In the genomic region with DNA sequence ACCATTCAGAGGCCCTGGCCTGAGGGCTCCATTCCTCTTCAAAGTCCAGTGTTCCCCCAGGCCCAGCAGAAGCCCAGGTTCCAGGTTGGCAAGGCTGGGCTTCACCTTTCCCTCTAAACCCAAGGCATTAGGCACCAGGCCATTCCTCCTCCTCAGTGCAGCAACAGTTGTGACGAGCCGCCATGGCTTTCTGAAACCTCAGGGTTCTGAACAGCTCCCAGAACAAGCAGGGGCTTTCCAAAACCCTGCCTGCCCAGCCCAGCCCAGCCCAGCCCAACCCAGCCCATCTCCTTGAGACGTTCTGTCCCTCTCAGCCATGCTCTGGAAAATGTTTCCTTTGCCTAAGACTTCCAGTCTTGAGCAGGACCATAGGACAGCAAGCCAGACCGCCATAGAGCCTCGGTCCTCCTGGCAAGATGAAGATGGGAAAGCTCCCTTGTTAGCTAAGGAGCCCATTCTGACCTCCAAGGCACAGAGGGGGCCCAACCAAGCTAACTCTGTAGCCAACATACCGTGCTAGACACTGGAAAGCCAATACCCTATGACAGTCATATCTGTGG, we compare ENCODE assay signal across 17 mouse cellular contexts.
DNase-seq lines count a peak whose midpoint lies in the region; ATAC-seq lines count a peak whose summit lies in the region.
"Had no signal": no experiment of that assay in that cellular context is flagged by ENCODE, and none has a peak within 500 bp of the region (broad histone marks: within the 10 kb centered on the region; RNA-seq: fewer than 3 reads in every experiment).

No protein-coding gene starts in this region.

- no peak overlapping the region for H3K4me3 ChIP-seq in forebrain, embryonic 13.5 days
- no peak overlapping the region for H3K4me3 ChIP-seq in forebrain, embryonic 12.5 days (replicated peaks)
- no peak overlapping the region for H3K4me3 ChIP-seq in hindbrain, embryonic 10.5 days
- H3K4me3 ChIP-seq in hindbrain, embryonic 11.5 days (ENCODE audit: low read depth, low read length) = no peak overlapping the region
- H3K4me3 ChIP-seq in midbrain, embryonic 12.5 days = no peak overlapping the region
- H3K4me3 ChIP-seq in midbrain, embryonic 16.5 days (ENCODE audit: low read depth, low read length) = no peak overlapping the region
- H3K4me3 ChIP-seq in limb, embryonic 10.5 days = no peak overlapping the region

- H3K36me3 ChIP-seq in forebrain, embryonic 13.5 days (ENCODE audit: poor library complexity, severe bottlenecking) = no peaks in the 10 kb centered on the region
- no peaks in the 10 kb centered on the region for H3K36me3 ChIP-seq in forebrain, embryonic 12.5 days (replicated peaks)
- H3K36me3 ChIP-seq in hindbrain, embryonic 10.5 days = no peaks in the 10 kb centered on the region
- H3K36me3 ChIP-seq in hindbrain, embryonic 11.5 days (ENCODE audit: control insufficient read depth, insufficient read depth, low read length) = no peaks in the 10 kb centered on the region
- H3K36me3 ChIP-seq in midbrain, embryonic 12.5 days = no peaks in the 10 kb centered on the region
- no peaks in the 10 kb centered on the region for H3K36me3 ChIP-seq in midbrain, embryonic 16.5 days (ENCODE audit: control insufficient read depth, insufficient read depth, low read length)
- H3K36me3 ChIP-seq in limb, embryonic 10.5 days = no peaks in the 10 kb centered on the region

- no peaks in the 10 kb centered on the region for H3K9me3 ChIP-seq in forebrain, embryonic 13.5 days (replicated peaks)
- H3K9me3 ChIP-seq in forebrain, embryonic 12.5 days = no peaks in the 10 kb centered on the region
- 0 out of 2 replicates have a peak, but pooled peaks cover 4% of the 10 kb centered on the region for H3K9me3 ChIP-seq in hindbrain, embryonic 10.5 days
- H3K9me3 ChIP-seq in hindbrain, embryonic 11.5 days (ENCODE audit: control insufficient read depth, low read length) = no peaks in the 10 kb centered on the region
- no peaks in the 10 kb centered on the region for H3K9me3 ChIP-seq in midbrain, embryonic 12.5 days
- H3K9me3 ChIP-seq in midbrain, embryonic 16.5 days (replicated peaks; ENCODE audit: control insufficient read depth, low read length, poor library complexity, severe bottlenecking) = no peaks in the 10 kb centered on the region
- no peaks in the 10 kb centered on the region for H3K9me3 ChIP-seq in limb, embryonic 10.5 days (replicated peaks)

- H3K27me3 ChIP-seq in forebrain, embryonic 13.5 days = no peaks in the 10 kb centered on the region
- H3K27me3 ChIP-seq in forebrain, embryonic 12.5 days = no peaks in the 10 kb centered on the region
- peaks cover 29% of the 10 kb centered on the region for H3K27me3 ChIP-seq in hindbrain, embryonic 10.5 days (ENCODE audit: insufficient read depth, poor library complexity, severe bottlenecking)
- H3K27me3 ChIP-seq in hindbrain, embryonic 11.5 days (ENCODE audit: control insufficient read depth, insufficient read depth, low read length) = no peaks in the 10 kb centered on the region
- H3K27me3 ChIP-seq in midbrain, embryonic 12.5 days = peaks cover 10% of the 10 kb centered on the region; the same call in 1 of the 2 replicates
- H3K27me3 ChIP-seq in midbrain, embryonic 16.5 days (ENCODE audit: control insufficient read depth, insufficient read depth, low read depth, low read length) = no peaks in the 10 kb centered on the region
- H3K27me3 ChIP-seq in limb, embryonic 10.5 days (ENCODE audit: low read depth, poor library complexity, severe bottlenecking) = peaks cover 21% of the 10 kb centered on the region

- no peak for ATAC-seq in forebrain, embryonic 13.5 days
- no peak for ATAC-seq in forebrain, embryonic 12.5 days (ENCODE audit: low FRiP score)
- ATAC-seq in hindbrain, embryonic 11.5 days (ENCODE audit: low FRiP score) = no peak
- ATAC-seq in midbrain, embryonic 12.5 days (ENCODE audit: low FRiP score, low read depth) = no peak
- no peak for ATAC-seq in midbrain, embryonic 16.5 days
- ATAC-seq: lung, postnatal 0 days had no signal

- WGBS in forebrain, embryonic 13.5 days = 97% methylated on average over 6 of the region's 6 CpGs
- 90% methylated on average over 6 of the region's 6 CpGs for WGBS in forebrain, embryonic 12.5 days
- 89% methylated on average over 6 of the region's 6 CpGs for WGBS in hindbrain, embryonic 10.5 days
- 93% methylated on average over 6 of the region's 6 CpGs for whole genome bisulfite sequencing in hindbrain, embryonic 11.5 days
- WGBS in midbrain, embryonic 12.5 days = 87% methylated on average over 6 of the region's 6 CpGs
- 93% methylated on average over 6 of the region's 6 CpGs for WGBS in midbrain, embryonic 16.5 days
- WGBS in limb, embryonic 10.5 days = 90% methylated on average over 6 of the region's 6 CpGs

- H3K27ac ChIP-seq in forebrain, embryonic 13.5 days = peak overlapping the region; percentile 95
- no peak overlapping the region for H3K27ac ChIP-seq in forebrain, embryonic 12.5 days
- H3K27ac ChIP-seq in hindbrain, embryonic 10.5 days = peak overlapping the region; percentile 98
- no peak overlapping the region for H3K27ac ChIP-seq in hindbrain, embryonic 11.5 days (ENCODE audit: low read depth, low read length)
- H3K27ac ChIP-seq in midbrain, embryonic 12.5 days (replicated peaks) = peak overlapping the region; percentile 90
- H3K27ac ChIP-seq in midbrain, embryonic 16.5 days (ENCODE audit: low read length) = no peak overlapping the region
- peak overlapping the region; percentile 93 for H3K27ac ChIP-seq in limb, embryonic 10.5 days

- H3K9ac ChIP-seq in forebrain, embryonic 13.5 days = no peak overlapping the region
- H3K9ac ChIP-seq in forebrain, embryonic 12.5 days = no peak overlapping the region
- H3K9ac ChIP-seq in hindbrain, embryonic 11.5 days (ENCODE audit: low read depth, low read length) = no peak overlapping the region
- no peak overlapping the region for H3K9ac ChIP-seq in midbrain, embryonic 12.5 days (replicated peaks)
- H3K9ac ChIP-seq in midbrain, embryonic 16.5 days (ENCODE audit: low read depth, low read length) = no peak overlapping the region

- H3K4me2 ChIP-seq in forebrain, embryonic 13.5 days = no peak overlapping the region
- no peak overlapping the region for H3K4me2 ChIP-seq in forebrain, embryonic 12.5 days
- H3K4me2 ChIP-seq in hindbrain, embryonic 11.5 days (replicated peaks; ENCODE audit: low read depth, low read length) = no peak overlapping the region
- H3K4me2 ChIP-seq in midbrain, embryonic 12.5 days (replicated peaks) = no peak overlapping the region
- no peak overlapping the region for H3K4me2 ChIP-seq in midbrain, embryonic 16.5 days (ENCODE audit: low read length)

- no peak for DNase-seq in hindbrain, embryonic 10.5 days (ENCODE audit: low spot score)
- no peak for DNase-seq in hindbrain, embryonic 11.5 days (ENCODE audit: low spot score)
- DNase-seq in limb, embryonic 10.5 days (ENCODE audit: low spot score) = no peak
- DNase-seq in kidney, postnatal 14 days = no peak
- DNase-seq: adrenal gland, postnatal 25 days; cerebellum, adult 11-12 months; cerebellum, postnatal 25 days; heart, postnatal 14 days; kidney, adult 11 months; layer of hippocampus, postnatal 36 days; liver; right cerebral cortex, postnatal 14 days had no signal

- H3K4me1 ChIP-seq in forebrain, embryonic 13.5 days = peaks cover 46% of the 10 kb centered on the region
- peaks cover 51% of the 10 kb centered on the region for H3K4me1 ChIP-seq in forebrain, embryonic 12.5 days
- peaks cover 75% of the 10 kb centered on the region for H3K4me1 ChIP-seq in hindbrain, embryonic 10.5 days (replicated peaks)
- peaks cover 12% of the 10 kb centered on the region for H3K4me1 ChIP-seq in hindbrain, embryonic 11.5 days (replicated peaks; ENCODE audit: control insufficient read depth, insufficient read depth, low read length)
- peaks cover 40% of the 10 kb centered on the region for H3K4me1 ChIP-seq in midbrain, embryonic 12.5 days
- H3K4me1 ChIP-seq in midbrain, embryonic 16.5 days (ENCODE audit: control insufficient read depth, insufficient read depth, low read length) = peaks cover 13% of the 10 kb centered on the region
- H3K4me1 ChIP-seq in limb, embryonic 10.5 days = peaks cover 39% of the 10 kb centered on the region

Comparison
In these comparisons a context has a peak if more than half of its experiments do, and no peak if none do; other contexts are left out.
1. H3K27ac ChIP-seq: peak in forebrain, embryonic 13.5 days (single experiment), hindbrain, embryonic 10.5 days (single experiment), midbrain, embryonic 12.5 days (single experiment) and limb, embryonic 10.5 days (single experiment); none in forebrain, embryonic 12.5 days (single experiment), hindbrain, embryonic 11.5 days (single experiment) and midbrain, embryonic 16.5 days (single experiment).